Mouse (Mus musculus) lung, postnatal 4 days (tissue): Measurements from ENCODE around the gene Zbtb24.
A peak's percentile ranks its signal among the peaks of the same experiment; 100 is the strongest.

Experiments
- DNase-seq, 2 experiments: peaks; one replicate each; pipeline ENCODE4 v3.0.0; 2021

Zbtb24 gene

GRCm38 (mm10) chr10:41470693-41471092 is 20.5 kb downstream of the Zbtb24 start:
- DNase-seq, result no peak

- DNase-seq, result no peak
These were observed 22.4 kb downstream of the Zbtb24 start for GRCm38 (mm10) chr10:41472534-41472933.

GRCm38 (mm10) chr10:41472962-41473481 is 22.8 kb downstream of the Zbtb24 start:
- DNase-seq, result no peak

- DNase-seq, result peak in 1 of 2 experiments; percentile 47
These were observed 23.7 kb downstream of the Zbtb24 start for GRCm38 (mm10) chr10:41473782-41474468.

- DNase-seq, result peak; percentile 69 to 77
These were observed 24.8 kb downstream of the Zbtb24 start for GRCm38 (mm10) chr10:41474981-41475391.

- peak; percentile 82 to 87 for DNase-seq
These were observed 26.2 kb downstream of the Zbtb24 start, which contains the start of gene Mical1 for GRCm38 (mm10) chr10:41476171-41477017. Gene Mical1 (plus strand): TSS chr10:41476314.

GRCm38 (mm10) chr10:41477018-41477277 is 26.8 kb downstream of the Zbtb24 start:
- DNase-seq, result peak in 1 of 2 experiments; percentile 42

GRCm38 (mm10) chr10:41477278-41478181 is 27.3 kb downstream of the Zbtb24 start:
- peak; percentile 79 to 88 for DNase-seq

- no peak for DNase-seq
These were observed 29.8 kb downstream of the Zbtb24 start for GRCm38 (mm10) chr10:41479961-41480360.

- DNase-seq, result no peak
These were observed 31.0 kb downstream of the Zbtb24 start for GRCm38 (mm10) chr10:41480938-41481880.

GRCm38 (mm10) chr10:41482446-41482845 is 32.3 kb downstream of the Zbtb24 start:
- no peak for DNase-seq

GRCm38 (mm10) chr10:41485778-41486177 is 35.6 kb downstream of the Zbtb24 start:
- no peak for DNase-seq

GRCm38 (mm10) chr10:41486506-41487170 is 36.5 kb downstream of the Zbtb24 start:
- no peak for DNase-seq

GRCm38 (mm10) chr10:41488877-41489276 is 38.7 kb downstream of the Zbtb24 start:
- DNase-seq, result no peak

GRCm38 (mm10) chr10:41489294-41489693 is 39.1 kb downstream of the Zbtb24 start:
- DNase-seq, result peak in 1 of 2 experiments; percentile 21

GRCm38 (mm10) chr10:41489708-41490517 is 39.7 kb downstream of the Zbtb24 start, which contains the start of the genes Smpd2 and Ppil6:
Gene Smpd2 (minus strand): TSS chr10:41490369.
Gene Ppil6 (plus strand): TSS chr10:41490439.
- peak; percentile 97 to 98 for DNase-seq

- no peak for DNase-seq
These were observed 40.3 kb downstream of the Zbtb24 start for GRCm38 (mm10) chr10:41490518-41490873.

GRCm38 (mm10) chr10:41491111-41491510 is 40.9 kb downstream of the Zbtb24 start:
- DNase-seq, result no peak

GRCm38 (mm10) chr10:41500941-41501340 is 50.8 kb downstream of the Zbtb24 start:
- no peak for DNase-seq

- no peak for DNase-seq
These were observed 54.8 kb downstream of the Zbtb24 start for GRCm38 (mm10) chr10:41504996-41505395.
